Mouse (Mus musculus): ENCODE data around the gene Henmt1.

DNA sequence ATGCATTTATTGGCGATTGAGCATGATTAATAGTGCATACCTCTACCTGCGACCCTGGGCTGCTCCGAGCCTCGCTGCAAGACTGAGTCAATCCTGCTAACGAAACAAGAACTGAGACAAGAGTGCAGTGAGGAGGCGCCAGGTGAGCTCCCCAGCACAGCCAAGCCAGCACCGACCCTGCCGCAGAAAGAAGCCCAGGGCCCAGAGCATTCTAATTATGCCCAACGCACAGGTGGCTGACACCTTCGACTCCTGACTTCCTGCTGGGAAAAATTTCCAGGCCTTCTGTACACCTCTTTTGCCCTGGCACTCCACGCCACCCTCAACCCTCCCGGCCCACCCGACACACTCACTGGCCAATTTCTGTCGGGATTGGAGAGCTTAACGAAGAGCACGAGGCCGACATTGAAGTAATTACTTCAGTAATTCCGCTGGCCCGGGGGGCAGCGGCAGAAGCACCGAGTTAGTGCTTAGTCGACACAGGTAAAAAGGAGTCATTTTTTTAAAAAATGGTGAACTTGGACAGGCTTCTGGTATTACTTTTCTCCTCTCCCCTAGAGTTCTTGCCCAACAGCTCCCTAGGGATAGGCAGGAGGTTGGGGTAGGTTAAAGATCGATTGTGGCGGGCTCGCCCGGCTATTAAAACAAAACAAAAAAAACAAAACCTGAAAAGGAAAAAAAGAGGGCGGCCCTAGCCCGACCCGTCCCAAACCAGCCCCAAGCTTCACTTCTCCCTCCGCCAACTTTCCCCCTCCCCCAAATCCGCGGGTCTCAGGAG, 29.2 kb upstream of the Henmt1 start:
- TF ChIP-seq EP300 (IDR thresholded peaks at IDR 0.05; ENCODE audit: low read depth) (no peak), CTCF (IDR thresholded peaks at IDR 0.05; ENCODE audit: low read depth) (no peak)
